Mouse (Mus musculus): ENCODE results near the gene Ncln. TPM values are rescaled to one million over a fixed set of nuclear protein-coding genes. Genes with fewer than 3 reads are reported as not detected.

Ncln gene
- polyA plus RNA-seq, 1 experiment from 2014 or later = 51.8 TPM

- ATAC-seq (ENCODE audit: low FRiP score, low TSS enrichment) (no peak), DNase-seq (no peak)
- H3K9me3 ChIP-seq (ENCODE audit: control insufficient read depth, low read length) = no peaks in the 10 kb centered on the region
- H3K4me2 ChIP-seq (ENCODE audit: low read length) = no peak overlapping the region
- no peaks in the 10 kb centered on the region for H3K4me1 ChIP-seq (ENCODE audit: control insufficient read depth, insufficient read depth, low read length)
- WGBS = 88% methylated on average over 6 of the region's 6 CpGs
- no peak overlapping the region for H3K4me3 ChIP-seq (replicated peaks; ENCODE audit: low read depth, low read length)
- peaks cover 18% of the 10 kb centered on the region for H3K36me3 ChIP-seq (ENCODE audit: control insufficient read depth, insufficient read depth, low read length)
- no peak overlapping the region for H3K9ac ChIP-seq (replicated peaks; ENCODE audit: low read length)
- no peak overlapping the region for H3K27ac ChIP-seq (replicated peaks; ENCODE audit: low read depth, low read length)
- H3K27me3 ChIP-seq (ENCODE audit: control insufficient read depth, insufficient read depth, low read length) = peaks cover 45% of the 10 kb centered on the region
Measured at GRCm38 (mm10) chr10:81458267-81458666, 37.9 kb downstream of the Ncln start.

- DNase-seq (no peak), ATAC-seq (ENCODE audit: low FRiP score, low TSS enrichment) (no peak)
- 86% methylated on average over 8 of the region's 8 CpGs for WGBS
- no peaks in the 10 kb centered on the region for H3K9me3 ChIP-seq (ENCODE audit: control insufficient read depth, low read length)
- H3K27me3 ChIP-seq (ENCODE audit: control insufficient read depth, insufficient read depth, low read length) = peaks cover 45% of the 10 kb centered on the region
- H3K4me3 ChIP-seq (replicated peaks; ENCODE audit: low read depth, low read length) = no peak overlapping the region
- H3K9ac ChIP-seq (replicated peaks; ENCODE audit: low read length) = no peak overlapping the region
- no peaks in the 10 kb centered on the region for H3K4me1 ChIP-seq (ENCODE audit: control insufficient read depth, insufficient read depth, low read length)
- H3K36me3 ChIP-seq (ENCODE audit: control insufficient read depth, insufficient read depth, low read length) = peaks cover 15% of the 10 kb centered on the region
- no peak overlapping the region for H3K4me2 ChIP-seq (ENCODE audit: low read length)
- H3K27ac ChIP-seq (replicated peaks; ENCODE audit: low read depth, low read length) = no peak overlapping the region
Measured at GRCm38 (mm10) chr10:81457624-81458023, 38.6 kb downstream of the Ncln start.

GRCm38 (mm10) chr10:81456983-81457563 is 39.1 kb downstream of the Ncln start:
- H3K4me2 ChIP-seq (ENCODE audit: low read length) = no peak overlapping the region
- H3K4me1 ChIP-seq (ENCODE audit: control insufficient read depth, insufficient read depth, low read length) = no peaks in the 10 kb centered on the region
- WGBS = 56% methylated on average over 12 of the region's 12 CpGs
- no peak overlapping the region for H3K27ac ChIP-seq (replicated peaks; ENCODE audit: low read depth, low read length)
- peaks cover 45% of the 10 kb centered on the region for H3K27me3 ChIP-seq (ENCODE audit: control insufficient read depth, insufficient read depth, low read length)
- H3K9me3 ChIP-seq (ENCODE audit: control insufficient read depth, low read length) = no peaks in the 10 kb centered on the region
- no peak overlapping the region for H3K4me3 ChIP-seq (replicated peaks; ENCODE audit: low read depth, low read length)
- ATAC-seq (ENCODE audit: low FRiP score, low TSS enrichment) (no peak), DNase-seq (no peak)
- H3K36me3 ChIP-seq (ENCODE audit: control insufficient read depth, insufficient read depth, low read length) = peaks cover 9% of the 10 kb centered on the region
- no peak overlapping the region for H3K9ac ChIP-seq (replicated peaks; ENCODE audit: low read length)

GRCm38 (mm10) chr10:81455181-81455895 is 40.9 kb downstream of the Ncln start, which contains the start of gene Nfic:
Gene Nfic, minus strand, starts transcription at chr10:81455635.
- ATAC-seq (ENCODE audit: low FRiP score, low TSS enrichment) (no peak), DNase-seq (no peak)
- Histone ChIP-seq H3K4me1 (ENCODE audit: control insufficient read depth, insufficient read depth, low read length) (no peaks in the 10 kb centered on the region), H3K36me3 (ENCODE audit: control insufficient read depth, insufficient read depth, low read length) (no peaks in the 10 kb centered on the region), H3K4me2 (ENCODE audit: low read length) (no peak within 1 kb of the TSS), H3K27ac (replicated peaks; ENCODE audit: low read depth, low read length) (no peak within 1 kb of the TSS), H3K9me3 (ENCODE audit: control insufficient read depth, low read length) (no peaks in the 10 kb centered on the region), H3K4me3 (replicated peaks; ENCODE audit: low read depth, low read length) (no peak within 1 kb of the TSS), H3K27me3 (ENCODE audit: control insufficient read depth, insufficient read depth, low read length) (peaks cover 46% of the 10 kb centered on the region), H3K9ac (replicated peaks; ENCODE audit: low read length) (no peak within 1 kb of the TSS)
- whole genome bisulfite sequencing = 67% methylated on average over 28 of the region's 28 CpGs

- no peaks in the 10 kb centered on the region for H3K36me3 ChIP-seq (ENCODE audit: control insufficient read depth, insufficient read depth, low read length)
- ATAC-seq (ENCODE audit: low FRiP score, low TSS enrichment) (no peak), DNase-seq (no peak)
- no peaks in the 10 kb centered on the region for H3K4me1 ChIP-seq (ENCODE audit: control insufficient read depth, insufficient read depth, low read length)
- no peak overlapping the region for H3K4me3 ChIP-seq (replicated peaks; ENCODE audit: low read depth, low read length)
- H3K9ac ChIP-seq (replicated peaks; ENCODE audit: low read length) = no peak overlapping the region
- H3K4me2 ChIP-seq (ENCODE audit: low read length) = no peak overlapping the region
- no peaks in the 10 kb centered on the region for H3K9me3 ChIP-seq (ENCODE audit: control insufficient read depth, low read length)
- no peak overlapping the region for H3K27ac ChIP-seq (replicated peaks; ENCODE audit: low read depth, low read length)
- peaks cover 43% of the 10 kb centered on the region for H3K27me3 ChIP-seq (ENCODE audit: control insufficient read depth, insufficient read depth, low read length)
- WGBS = 70% methylated on average over 2 of the region's 2 CpGs
Measured at GRCm38 (mm10) chr10:81454106-81454505, 42.1 kb downstream of the Ncln start.

- no peaks in the 10 kb centered on the region for H3K4me1 ChIP-seq (ENCODE audit: control insufficient read depth, insufficient read depth, low read length)
- ATAC-seq (ENCODE audit: low FRiP score, low TSS enrichment) (no peak), DNase-seq (no peak)
- peaks cover 43% of the 10 kb centered on the region for H3K27me3 ChIP-seq (ENCODE audit: control insufficient read depth, insufficient read depth, low read length)
- H3K9ac ChIP-seq (replicated peaks; ENCODE audit: low read length) = no peak overlapping the region
- H3K4me3 ChIP-seq (replicated peaks; ENCODE audit: low read depth, low read length) = no peak overlapping the region
- H3K27ac ChIP-seq (replicated peaks; ENCODE audit: low read depth, low read length) = no peak overlapping the region
- no peak overlapping the region for H3K4me2 ChIP-seq (ENCODE audit: low read length)
- 7% methylated on average over 14 of the region's 14 CpGs for WGBS
- no peaks in the 10 kb centered on the region for H3K9me3 ChIP-seq (ENCODE audit: control insufficient read depth, low read length)
- H3K36me3 ChIP-seq (ENCODE audit: control insufficient read depth, insufficient read depth, low read length) = no peaks in the 10 kb centered on the region
Measured at GRCm38 (mm10) chr10:81452947-81453288, 43.3 kb downstream of the Ncln start.

GRCm38 (mm10) chr10:81452237-81452946 is 43.8 kb downstream of the Ncln start:
- WGBS = 9% methylated on average over 36 of the region's 36 CpGs

GRCm38 (mm10) chr10:81451365-81451745 is 44.8 kb downstream of the Ncln start:
- no peaks in the 10 kb centered on the region for H3K4me1 ChIP-seq (ENCODE audit: control insufficient read depth, insufficient read depth, low read length)
- H3K27ac ChIP-seq (replicated peaks; ENCODE audit: low read depth, low read length) = no peak overlapping the region
- H3K4me2 ChIP-seq (ENCODE audit: low read length) = no peak overlapping the region
- ATAC-seq (ENCODE audit: low FRiP score, low TSS enrichment) (no peak), DNase-seq (no peak)
- no peak overlapping the region for H3K4me3 ChIP-seq (replicated peaks; ENCODE audit: low read depth, low read length)
- 72% methylated on average over 6 of the region's 6 CpGs for WGBS
- no peaks in the 10 kb centered on the region for H3K36me3 ChIP-seq (ENCODE audit: control insufficient read depth, insufficient read depth, low read length)
- H3K27me3 ChIP-seq (ENCODE audit: control insufficient read depth, insufficient read depth, low read length) = peaks cover 43% of the 10 kb centered on the region
- no peaks in the 10 kb centered on the region for H3K9me3 ChIP-seq (ENCODE audit: control insufficient read depth, low read length)
- no peak overlapping the region for H3K9ac ChIP-seq (replicated peaks; ENCODE audit: low read length)

More at GRCm38 (mm10) chr10:81452237-81452946, 43.8 kb downstream of the Ncln start:
- Histone ChIP-seq H3K9me3 (ENCODE audit: control insufficient read depth, low read length) (no peaks in the 10 kb centered on the region), H3K27ac (replicated peaks; ENCODE audit: low read depth, low read length) (no peak overlapping the region), H3K4me2 (ENCODE audit: low read length) (no peak overlapping the region), H3K4me3 (replicated peaks; ENCODE audit: low read depth, low read length) (no peak overlapping the region), H3K9ac (replicated peaks; ENCODE audit: low read length) (peak overlapping the region; percentile 16; the same call in 1 of the 2 replicates), H3K36me3 (ENCODE audit: control insufficient read depth, insufficient read depth, low read length) (no peaks in the 10 kb centered on the region), H3K27me3 (ENCODE audit: control insufficient read depth, insufficient read depth, low read length) (peaks cover 43% of the 10 kb centered on the region), H3K4me1 (ENCODE audit: control insufficient read depth, insufficient read depth, low read length) (no peaks in the 10 kb centered on the region)
- DNase-seq (no peak), ATAC-seq (ENCODE audit: low FRiP score, low TSS enrichment) (no peak)
